Mouse (Mus musculus) NIH3T3 (cell line): ENCODE measurements around the gene Tmem230.
"Not testable (repeated sequence)": the region's sequence is repeated elsewhere in the genome, so short reads cannot be mapped to it uniquely, and the experiment has no call there.

Experiments used
- DNase-seq: peaks from one replicate; pipeline ENCODE4 v3.0.0-alpha.2; 2012; ENCODE audit warnings: low read depth

Gene Tmem230

DNA sequence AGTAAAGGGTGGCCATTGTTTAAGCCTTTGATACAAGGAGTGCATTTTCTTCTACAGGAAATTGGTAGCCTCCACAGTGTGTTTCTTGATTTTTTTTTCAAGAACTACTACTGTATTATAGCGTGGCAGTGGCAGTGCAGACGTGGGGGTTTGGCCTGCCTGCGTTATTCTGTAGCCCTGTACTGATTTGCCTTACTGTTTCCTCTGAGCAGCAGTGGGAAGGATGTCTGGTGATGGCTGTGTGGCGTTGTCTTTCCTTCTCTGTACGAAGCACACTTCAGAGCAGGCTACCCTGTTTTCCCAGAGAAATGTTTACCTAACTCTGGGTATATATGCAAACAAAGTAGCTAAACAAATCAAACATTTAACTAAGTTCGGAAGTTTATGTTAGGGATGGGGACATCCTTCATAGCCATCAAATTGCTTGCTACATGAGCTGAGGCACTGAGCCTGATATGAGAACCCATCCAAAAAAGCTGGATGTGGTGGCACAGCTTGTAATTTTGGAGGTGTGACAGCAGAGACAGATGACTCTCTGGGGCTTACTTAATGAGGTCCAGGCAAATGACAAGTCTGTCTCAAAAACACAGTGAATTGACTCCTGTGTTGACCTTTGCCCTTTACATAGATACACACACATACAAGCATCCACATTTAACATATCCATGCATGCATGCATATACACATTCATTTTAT is 25.2 kb upstream of the Tmem230 start:
- no peak for DNase-seq

DNA sequence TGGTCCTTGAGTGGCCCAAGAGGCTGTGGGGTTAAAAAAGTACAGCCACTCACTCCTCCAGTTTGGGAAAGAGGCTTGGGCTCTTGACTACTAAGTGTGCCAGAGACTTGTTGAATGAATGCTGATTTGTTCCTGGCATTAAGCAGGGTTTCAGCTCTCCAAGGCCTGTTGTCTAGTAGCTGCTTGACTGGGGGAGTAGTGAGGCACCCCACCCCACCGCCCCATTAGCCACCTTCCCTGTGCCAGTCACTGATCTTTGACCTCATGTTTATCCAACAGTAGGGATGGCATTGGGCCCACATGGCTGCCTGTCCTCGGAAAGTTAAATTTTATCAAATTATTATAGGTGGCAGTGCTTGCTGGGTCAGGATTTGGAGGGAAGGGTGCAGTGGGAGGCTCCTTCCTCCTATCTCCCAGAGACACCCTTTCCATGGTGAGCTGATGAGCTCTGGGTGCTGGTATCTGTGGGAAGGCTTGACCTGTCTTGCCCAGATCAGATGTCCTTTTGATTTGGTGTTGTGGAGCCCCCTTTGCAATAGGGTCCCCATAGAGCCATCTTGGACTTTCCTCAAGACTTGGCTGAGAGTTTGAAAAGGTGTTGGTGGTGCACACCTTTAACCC is 22.8 kb upstream of the Tmem230 start:
- no peak for DNase-seq

DNA sequence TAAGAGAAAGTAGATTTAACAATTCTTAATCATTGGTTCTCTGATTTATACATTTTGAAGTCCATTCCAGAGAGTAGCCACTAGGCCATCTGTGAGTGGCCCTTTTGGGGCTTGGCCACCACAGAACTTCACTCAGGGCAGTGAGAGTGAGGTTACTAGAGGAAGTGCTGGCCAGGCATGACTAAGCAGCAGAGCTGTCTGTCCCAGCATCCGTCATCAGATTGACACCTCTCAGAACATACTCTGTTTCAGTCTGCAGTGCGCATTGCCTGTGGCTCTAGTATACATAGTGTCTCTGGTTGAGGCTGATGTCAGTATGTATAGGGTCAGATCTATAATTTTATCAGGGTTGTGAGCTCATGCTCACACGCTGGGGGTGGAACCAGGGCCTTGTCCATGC is 21.6 kb upstream of the Tmem230 start:
- peak; percentile 39 for DNase-seq

DNA sequence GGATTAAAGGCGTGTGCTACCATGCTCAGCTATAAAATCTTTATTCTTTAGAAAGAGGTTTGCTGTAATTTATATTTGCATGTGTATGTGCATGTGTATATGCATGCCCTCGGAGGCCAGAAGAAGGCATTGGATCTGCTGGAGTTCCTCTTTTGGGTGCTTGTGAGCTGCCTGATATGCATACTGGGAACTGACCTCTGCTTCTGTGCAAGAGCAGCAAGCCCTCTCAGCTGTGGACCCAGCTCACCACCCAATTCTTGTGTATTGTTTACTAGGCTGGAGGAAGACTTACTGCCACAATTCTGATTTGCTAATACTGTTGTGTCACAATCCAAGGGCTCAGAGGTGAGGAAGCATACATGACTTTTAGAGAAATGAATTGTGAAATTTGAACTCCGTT is 18.5 kb upstream of the Tmem230 start:
- no peak for DNase-seq

DNA sequence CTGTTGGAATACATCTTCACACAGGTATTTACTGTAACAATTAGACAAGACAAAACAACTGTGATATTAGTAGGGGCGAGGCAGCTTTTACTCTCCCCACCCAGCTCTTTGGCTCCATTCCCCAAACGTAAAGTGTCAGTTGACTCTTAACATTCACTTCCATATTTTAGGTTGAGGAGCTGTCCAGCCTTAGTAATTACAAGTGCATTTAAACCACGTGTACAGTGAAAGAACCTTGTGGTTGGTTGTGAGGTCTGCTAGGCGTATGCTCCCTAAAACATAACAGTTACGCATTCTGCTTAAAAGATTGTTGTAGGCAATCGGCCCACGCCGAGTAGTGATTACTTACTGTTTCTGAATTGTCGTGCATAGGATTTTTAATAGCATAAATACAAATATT is 17.6 kb upstream of the Tmem230 start:
- peak; percentile 28 for DNase-seq

DNA sequence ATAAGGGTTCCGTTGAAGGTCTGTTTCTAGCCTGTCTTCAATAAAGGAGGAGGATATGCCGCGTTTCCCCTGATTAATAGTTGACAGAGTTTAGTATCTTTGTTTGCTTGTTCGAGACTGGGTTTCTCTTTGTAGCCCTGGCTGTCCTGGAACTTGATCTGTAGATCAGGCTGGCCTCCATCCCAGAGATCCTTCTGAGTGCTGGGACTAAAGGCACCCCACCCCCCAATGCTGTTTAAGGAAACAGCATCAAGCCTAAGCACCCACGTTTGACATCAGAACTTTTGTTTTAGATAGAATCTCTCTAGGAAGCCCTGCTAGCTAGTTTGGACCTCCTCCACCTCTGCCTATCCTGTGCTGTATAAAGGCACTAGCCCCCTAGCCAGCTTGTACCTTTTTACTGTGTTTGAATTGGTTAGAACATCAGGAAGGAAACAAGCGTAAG is 16.7 kb upstream of the Tmem230 start:
- no peak for DNase-seq

DNA sequence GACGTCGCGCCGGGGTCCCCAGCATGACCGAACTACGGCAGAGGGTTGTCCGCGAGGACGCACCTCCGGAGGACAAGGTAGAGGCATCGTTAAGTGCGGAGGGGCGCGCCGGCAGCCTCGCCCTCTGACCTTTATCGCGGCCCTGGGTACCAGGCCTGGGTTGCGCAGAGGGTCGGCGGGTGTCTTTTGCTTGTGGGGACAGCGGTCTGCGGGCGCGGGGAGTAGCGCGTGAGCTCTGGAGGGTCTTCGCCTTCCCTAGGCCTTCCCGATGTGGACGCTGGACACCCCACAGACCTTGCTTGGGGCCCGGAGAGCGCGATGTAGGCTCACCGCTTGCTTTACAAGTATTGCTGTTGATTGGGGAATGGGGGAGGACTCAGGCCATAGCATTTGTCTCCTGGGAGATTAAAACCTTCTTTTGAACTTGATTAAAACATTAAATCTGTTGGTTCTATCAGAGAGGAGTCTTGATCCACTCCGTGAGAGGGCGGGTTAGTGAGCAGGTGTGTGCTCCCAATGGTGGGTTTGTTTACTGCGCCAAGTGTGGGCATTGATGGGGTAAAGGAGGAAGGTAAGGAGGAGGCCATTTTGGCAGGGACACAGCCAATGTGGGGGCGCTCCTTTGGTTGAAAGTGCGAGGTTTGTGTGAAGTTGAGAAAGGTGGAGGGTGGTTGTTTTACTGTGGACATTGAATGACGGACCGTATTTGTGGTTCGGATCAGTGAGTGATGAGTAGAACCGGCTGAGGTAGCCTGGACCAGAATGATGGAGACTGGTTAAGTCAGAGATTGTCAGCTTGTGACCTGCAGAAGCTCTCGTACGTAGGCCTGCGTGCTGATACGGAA is 16.0 kb upstream of the Tmem230 start:
- DNase-seq = peak; percentile 52

DNA sequence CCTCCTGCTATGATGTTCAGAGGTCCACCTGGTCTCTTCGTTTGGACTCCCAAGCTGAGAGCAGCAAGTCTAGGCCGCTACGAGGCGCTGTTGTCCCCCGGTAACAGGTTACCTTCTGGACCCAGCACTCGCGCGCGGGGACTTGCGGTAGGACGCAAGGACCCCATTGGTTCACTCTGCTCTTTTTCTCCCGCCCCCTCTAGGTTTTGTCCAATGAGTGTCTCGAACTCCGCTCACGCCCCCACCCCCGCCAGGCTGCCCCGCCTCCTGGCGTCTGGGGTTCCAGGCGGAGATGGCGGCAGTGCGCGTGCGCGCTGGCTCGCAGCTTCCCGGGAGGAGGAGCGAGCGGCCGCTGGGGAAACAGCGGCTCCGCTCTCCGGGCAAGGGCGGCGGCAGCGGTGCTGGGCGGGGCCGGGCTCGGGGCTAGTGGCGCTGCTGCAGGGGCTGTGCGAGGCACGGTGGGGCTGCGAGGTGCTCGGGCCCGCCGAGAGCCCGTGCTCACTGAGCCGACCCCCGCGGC is 15.3 kb upstream of the Tmem230 start, which contains the start of gene Cds2:
Gene Cds2 (plus strand): TSS at position 270 of the 520 bp plus-strand sequence.
- peak; percentile 99 for DNase-seq

DNA sequence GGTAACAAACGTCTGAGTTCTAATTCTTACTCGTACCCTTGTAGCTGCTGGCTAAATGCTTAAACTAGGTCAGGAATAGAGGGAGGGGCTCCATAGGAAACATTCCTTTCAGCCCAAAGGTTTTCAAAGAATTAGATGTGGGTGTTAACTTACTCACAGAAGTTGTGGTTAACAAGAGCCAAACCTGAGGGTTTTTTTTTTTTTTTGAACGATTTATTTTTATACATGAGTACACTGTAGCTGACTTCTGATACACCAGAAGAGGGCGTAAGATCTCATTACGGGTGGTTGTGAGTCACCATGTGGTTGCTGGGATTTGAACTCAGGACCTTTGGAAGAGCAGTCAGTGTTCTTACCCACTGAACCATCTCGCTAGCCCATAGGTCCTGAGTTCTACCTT is 14.6 kb upstream of the Tmem230 start:
- DNase-seq = no peak

DNA sequence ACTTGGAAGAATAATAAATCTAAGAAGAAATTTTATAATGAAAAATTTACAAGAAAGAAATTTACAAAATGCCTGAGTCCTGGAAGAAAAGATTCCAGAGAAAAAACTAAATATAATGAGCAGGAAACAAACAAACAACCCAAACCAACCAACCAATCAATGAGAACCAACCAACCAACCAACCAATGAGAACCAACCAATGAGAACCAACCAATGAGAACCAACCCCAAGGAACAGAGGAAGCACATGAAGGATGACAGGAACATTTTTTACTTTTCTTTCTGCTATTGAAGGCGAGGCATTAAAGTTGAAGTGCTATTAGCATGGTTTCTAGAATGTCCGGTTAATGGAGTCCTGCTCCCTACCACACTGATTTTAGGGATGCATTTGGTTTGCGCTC is 13.0 kb upstream of the Tmem230 start:
- no peak for DNase-seq

DNA sequence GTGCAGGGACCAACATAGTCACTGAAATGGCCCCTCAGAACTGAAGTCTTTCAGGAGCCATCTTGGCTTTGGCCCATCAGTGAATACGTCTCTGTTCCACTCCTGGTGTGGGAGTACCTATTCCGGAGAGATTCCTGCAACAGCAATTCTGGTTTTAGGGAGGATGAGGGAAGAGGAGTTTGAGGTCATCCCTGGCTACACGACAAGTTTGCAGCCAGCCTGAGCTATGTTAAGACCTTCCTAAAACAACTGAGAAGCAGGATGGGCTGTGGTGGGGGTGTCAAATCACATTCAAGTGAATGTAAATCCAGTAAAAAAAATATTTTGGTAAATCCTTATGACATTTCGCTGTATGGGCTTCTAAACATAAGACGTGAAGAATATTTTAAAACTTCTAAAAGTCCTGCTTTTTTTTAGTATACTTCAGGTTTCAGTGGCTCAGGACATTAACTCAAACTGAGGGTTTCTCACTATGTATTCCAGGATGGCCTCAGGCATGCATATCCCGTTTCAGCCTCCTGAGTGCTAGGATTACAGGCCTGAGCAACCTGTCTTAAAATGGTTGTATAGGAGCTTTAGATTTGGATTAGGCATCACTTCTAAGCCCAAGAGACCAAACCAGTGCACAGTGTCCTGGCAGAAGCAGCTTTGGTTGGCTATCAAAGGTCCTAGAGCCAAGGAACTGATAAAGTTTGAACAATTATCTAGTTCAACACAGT is 9.9 kb upstream of the Tmem230 start:
- DNase-seq = peak; percentile 51

DNA sequence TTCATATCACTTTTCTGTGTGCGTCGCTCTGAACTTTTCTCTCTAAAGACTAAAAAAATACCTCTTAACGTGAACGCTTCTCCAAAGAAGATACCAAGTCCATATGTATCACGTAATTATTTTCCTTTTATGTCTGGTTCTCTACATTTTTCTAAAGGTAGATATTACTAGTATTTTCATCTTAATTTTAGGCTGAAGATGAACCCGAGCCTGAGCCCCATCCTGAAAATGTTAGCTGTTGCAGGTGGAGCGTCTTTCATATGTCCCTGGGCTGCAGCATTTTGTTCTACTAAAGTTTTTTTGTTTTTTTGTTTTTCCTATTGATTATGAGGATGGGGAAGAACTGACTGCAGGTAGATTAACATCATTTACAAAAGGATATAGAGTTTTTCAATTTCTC is 6.0 kb upstream of the Tmem230 start:
- no peak for DNase-seq

DNA sequence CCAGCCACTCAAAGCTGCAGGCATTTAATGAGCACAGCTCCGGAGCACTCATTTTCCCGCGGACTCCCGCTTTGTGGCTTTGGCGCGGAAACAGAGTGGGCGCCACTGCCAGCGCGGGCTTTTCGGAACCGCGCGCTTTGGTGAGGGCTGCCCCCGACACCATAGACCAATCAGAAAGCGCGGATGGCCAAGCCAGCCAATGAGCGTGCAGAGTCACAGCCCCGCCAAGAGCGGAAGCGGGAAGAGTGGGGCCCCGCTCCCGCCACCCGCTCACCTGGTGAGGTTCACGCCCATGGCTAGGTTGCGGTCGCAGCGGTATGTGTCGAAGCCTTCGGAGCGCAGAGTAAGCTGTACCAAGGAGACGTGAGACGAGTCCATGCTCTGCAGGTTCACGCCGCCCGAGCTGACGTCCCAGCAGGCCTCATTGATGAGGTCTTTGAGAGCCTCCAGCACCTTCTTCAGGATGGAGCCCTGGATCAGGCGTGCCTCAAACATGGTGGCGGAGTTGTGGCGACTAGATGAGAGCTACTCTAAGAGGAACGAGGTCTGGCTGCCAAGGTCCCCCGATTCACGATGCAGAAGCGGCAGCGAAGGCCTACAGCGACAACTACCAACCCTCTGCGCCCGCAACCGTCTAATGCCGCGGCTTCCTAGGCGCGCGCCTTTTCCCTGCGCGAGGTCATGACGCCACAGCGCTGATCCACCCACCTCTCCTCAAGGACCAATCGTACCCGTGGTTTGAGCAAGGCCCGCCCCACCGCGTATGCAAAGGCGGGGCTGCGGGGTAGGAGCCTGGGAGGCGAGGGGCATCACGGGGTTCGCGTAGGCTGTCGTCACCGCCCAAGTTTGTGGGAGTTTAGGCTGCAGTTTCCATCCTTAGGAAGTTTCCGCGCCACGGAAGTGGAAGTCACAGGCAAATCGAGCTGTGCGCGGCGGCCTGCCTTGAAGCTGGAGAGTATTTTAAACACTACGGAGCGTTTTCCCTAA is 5.2 kb upstream of the Tmem230 start, which contains the start of gene Pcna:
Gene Pcna (minus strand): TSS at position 773 of the 987 bp plus-strand sequence.
- peak; percentile 99 for DNase-seq

DNA sequence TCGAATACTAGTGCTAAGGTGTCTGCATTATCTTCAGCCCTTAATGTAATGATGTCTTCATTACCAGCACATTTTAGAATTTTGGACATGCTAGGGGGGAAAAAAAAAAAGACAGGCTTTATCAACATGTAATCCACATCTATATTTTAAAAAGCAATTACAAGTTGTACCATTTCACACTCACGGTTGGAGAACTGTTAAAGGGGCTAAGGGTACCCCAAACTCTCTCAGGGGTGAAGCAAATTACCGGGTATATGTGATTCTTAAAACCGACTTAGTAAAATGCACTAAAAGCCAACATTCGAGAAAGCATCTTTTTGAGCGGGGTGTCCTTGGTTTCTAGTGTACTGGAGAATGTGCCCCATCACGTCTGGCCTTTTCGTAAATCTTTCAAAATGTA is 4.3 kb upstream of the Tmem230 start:
- no peak for DNase-seq

DNA sequence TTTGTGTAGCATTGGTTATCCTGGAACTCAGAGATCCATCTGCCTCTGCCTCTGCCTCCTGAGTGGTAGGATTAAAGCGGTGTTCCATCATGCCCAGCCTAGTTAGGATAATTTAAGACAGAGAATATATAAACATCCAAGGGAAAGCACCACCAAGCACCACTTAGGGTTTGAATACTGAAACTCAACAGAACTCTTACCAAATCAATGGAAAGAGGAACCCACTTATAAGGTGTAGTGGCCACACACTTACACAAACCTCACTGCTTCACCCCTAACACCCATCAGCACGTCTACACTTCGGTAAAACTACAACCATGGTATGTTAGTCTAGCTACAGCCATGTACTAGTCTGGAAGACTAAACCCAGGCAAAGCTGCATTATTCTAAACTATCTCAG is 4.2 kb downstream of the Tmem230 start:
- DNase-seq = no peak

DNA sequence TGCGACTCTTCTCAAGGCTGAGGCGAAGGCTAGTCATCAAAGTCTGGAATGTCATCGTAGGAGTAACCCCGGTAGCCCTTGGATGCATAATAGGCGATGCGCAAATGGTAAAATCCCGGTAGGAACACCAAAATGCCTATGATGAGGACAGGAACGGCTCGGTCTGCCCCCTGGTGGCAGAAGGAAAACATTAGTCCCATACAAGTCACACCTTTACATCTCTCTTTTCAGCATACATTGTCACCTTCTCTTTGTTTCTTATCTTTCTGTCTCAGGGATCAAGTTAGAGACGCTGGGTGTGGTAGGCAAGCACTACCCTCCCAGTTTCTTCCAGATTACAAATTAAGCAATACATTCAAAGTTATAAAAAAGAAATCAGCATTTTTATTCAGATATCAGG is 7.2 kb downstream of the Tmem230 start:
- DNase-seq = peak; percentile 81

DNA sequence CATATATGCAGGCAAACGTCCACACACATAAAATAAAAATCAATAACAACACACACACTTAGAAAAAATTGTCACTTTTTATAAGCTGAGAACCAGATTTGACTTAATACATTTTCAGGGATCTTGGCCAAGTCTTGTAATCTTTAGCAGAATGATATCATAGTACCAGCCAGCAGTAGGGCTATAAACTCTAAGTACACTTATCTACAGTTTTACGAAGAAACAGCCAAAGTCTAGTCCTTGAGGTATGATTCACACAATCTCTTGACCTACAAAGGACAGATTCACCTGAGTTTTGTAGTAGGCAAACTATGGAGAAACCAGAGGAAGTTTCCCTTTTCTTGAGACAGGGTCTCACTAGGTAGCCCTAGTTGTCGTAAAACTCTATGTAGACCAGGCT is 8.2 kb downstream of the Tmem230 start:
- DNase-seq = not testable (repeated sequence)

DNA sequence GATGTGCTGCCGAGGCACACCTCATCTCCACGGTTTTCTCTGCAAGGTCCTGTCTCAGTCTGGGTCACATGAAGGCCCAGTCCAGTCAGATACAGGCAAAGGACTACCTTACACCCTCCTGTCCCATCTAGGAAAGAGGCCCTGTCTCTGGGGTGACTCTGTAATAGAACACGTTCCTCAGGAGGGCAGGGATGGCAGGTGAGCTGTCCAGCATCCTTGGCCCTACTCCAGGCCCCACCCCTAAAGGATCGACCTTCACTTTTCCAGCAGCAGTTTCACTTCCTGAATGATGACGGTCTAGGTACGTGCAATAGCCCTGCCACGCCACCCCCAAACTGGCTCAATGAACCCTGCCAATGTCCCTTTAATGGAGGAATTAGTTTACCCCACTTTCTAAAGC is 11.6 kb downstream of the Tmem230 start:
- DNase-seq = no peak

DNA sequence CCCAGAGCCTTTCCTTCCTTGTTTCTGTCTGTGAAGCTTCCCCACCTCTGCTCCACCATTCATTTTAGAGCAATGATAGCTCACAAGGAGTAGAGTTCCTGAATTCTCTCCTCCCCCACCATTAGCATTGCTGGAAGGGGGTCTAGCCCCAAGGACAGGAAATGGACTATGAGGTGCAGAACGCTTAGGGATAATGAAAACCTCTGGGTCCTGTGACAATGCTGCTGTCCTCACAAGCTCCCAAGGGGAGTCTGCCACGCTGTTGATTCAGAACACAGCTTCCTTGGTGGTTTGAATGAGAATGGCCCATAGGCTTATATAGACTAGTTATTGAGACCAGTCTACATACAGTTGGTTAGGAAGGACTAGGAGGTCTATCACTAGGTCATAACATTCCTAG is 12.3 kb downstream of the Tmem230 start:
- no peak for DNase-seq

DNA sequence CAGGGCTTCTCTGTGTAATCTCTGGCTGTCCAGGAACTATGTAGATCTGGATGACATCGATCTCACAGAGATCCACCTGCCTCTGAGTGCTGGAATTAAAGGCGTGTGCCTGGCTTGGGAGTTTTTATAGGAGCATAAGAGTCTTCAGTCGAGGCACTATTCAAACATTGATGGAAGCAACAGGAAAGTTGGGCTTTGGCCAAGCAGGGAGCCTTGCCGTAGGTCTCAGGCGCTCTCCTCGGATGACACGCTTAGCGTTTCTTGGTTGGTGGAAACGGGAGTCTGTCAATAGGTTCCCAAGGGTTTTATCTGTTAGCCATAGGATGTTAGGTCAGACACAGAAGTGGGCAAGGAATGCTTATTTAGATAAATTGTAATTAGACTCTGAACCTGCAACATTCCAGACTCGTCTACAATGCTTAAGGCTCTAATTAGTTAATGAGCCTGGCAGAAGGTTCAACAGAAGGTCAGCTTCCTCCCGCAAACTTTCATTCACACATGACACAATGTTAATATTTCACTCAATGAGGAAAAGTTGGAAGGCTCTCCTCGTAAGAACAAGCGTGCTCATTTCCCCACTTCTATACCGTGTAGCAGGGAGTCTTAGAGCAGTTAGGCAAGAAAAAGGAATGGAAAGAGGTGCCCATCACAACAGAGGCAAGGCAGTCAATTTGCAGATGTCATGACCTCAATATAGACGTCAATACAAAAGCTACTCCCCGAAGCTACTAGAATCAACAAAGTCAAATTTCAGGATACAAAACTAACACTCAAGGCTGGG is 13.4 kb downstream of the Tmem230 start:
- DNase-seq = no peak
